Mouse (Mus musculus) kidney, postnatal 10 days (tissue): ENCODE data around the gene Gm17728.
"Not testable (repeated sequence)": the region's sequence is repeated elsewhere in the genome, so short reads cannot be mapped to it uniquely, and the experiment has no call there.

Source experiments
- DNase-seq: peaks from one replicate; pipeline ENCODE4 v3.0.0; 2021; ENCODE audit warnings: mixed read lengths

Gene Gm17728

DNA sequence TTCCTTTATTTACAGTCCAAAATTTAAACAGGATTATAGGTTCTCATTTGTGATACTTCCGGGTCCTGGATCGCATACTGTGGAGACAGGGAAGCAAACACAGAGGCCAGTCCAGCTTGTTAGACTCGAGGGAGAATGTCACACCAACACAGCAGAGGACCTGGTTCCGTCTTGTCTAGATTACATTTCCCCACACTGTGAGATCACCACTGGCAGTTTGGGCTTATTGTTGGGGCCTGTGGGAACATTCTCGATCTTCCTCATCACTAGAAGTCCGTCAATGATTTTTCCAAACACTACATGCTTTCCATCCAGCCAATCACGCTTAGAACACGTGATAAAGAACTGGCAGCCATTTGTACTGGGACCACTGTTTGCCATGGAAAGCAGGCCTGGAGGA lies at the start of gene Gm17728:
Gene Gm17728 (plus strand): TSS at position 301 of the 400 bp plus-strand sequence.
- not testable (repeated sequence) for DNase-seq

- DNase-seq = no peak
Observed at GRCm38 (mm10) chr17:9397493-9397892, 24.4 kb upstream of the Gm17728 start.

- no peak for DNase-seq
Observed at GRCm38 (mm10) chr17:9398551-9398950, 23.3 kb upstream of the Gm17728 start.

DNA sequence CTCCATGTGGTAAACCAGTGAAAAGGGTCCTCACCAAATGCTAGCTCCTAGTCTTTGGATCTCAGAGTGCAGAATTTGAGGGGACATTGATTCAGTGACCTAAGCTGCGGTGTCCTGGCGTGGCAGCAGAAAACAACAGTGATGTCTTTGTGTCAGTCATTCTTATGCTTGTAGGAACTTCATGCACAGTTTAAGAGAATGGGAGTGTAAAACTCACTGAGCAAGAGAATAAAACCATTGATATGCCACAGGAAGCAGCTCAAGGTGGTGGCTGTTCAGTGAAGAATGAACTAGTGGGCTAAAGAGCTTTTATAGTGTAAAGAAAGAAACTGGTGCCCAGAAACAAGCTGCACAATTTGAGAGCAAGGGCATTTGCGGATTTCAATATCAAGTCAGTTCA lies 17.9 kb upstream of the Gm17728 start:
- no peak for DNase-seq

DNA sequence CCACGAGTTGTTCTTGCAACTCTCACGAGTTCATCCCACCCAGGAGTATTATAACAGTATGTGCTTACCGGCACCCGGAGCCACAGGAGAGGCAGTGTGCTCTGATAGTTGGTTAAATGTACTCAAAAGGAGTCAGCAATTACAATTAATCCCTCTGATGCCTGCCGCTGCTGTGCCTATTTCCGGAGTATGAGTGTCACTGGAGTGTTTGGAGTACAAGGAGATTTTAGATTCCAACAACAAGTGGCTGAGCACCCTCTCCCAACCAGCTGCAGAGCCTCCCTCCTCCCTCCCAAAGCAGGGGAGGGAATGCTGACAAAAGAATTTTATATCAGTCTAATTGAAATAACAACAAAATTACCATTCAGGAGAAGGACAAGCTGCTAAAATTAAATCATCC lies 14.2 kb upstream of the Gm17728 start:
- DNase-seq = no peak

DNA sequence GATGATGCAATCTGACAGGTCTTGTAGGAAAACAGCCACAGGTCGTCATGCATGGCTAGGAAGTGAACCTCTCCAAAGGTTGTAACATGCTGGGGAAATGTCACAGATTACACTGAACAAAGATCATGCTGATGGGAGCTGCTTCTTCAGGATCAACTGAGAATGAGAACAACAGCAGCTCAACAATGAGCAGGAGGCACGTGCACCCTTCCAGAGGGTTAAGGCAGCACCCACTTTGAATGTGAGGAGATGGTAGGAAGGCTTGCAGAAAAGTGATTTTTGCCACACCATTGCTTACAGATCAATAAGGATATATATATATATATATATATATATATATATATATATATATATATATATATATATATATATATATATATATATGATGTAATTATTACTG lies 2.8 kb upstream of the Gm17728 start:
- DNase-seq = no peak

DNA sequence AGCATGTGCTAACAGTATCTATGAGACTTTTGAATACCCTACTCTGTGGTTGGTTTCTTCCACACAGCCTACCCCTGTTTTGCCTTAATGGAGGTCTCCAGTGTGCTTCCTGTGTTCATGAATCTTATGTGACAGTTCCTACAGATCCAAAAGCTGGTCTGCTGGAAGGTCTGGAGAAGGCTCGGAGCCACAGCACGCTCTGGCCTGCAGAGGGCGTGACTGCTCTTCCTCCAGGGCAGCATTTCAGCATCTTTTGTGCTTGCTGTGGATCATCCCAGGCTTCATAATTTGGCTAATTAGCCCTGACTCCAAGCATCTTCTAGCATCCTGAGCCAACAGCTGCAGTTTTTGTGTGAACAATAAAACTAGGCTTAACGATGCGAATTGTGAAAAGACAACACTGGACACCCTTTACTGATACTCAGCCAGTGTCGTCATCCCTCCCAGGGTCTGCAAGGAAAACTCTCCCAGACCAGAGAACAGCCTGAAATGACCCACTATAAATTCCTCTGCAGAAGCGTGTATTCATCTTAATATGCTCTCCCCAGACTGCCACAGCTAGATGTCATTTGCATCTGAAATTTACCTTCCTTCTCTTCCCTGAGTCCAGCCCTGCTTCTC lies 6.6 kb downstream of the Gm17728 start:
- DNase-seq = peak; percentile 66

GRCm38 (mm10) chr17:9439997-9440655 lies 18.3 kb downstream of the Gm17728 start:
- DNase-seq = no peak

- DNase-seq = no peak
Observed at GRCm38 (mm10) chr17:9456406-9456805, 34.5 kb downstream of the Gm17728 start.

DNA sequence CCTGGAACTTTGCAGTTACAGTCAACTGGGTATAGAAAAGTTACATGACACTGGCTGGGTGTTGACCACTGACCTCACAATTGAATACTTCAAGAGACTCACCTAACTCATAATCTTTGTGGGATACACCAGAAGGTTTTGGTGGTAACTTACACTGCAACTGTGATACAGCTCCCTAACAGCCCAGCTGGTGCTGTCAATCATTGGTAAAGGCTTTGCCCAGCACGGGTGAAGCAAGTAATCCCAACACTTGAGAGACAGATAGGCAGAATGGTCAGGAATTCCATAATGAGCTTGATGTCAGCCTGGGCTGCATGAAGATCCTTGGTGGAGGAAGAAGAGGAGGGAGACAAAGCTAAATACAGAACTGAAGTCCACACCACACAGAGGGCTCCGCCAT lies 39.0 kb downstream of the Gm17728 start:
- no peak for DNase-seq
